Mouse (Mus musculus): ENCODE measurements around the gene Eln.

DNA sequence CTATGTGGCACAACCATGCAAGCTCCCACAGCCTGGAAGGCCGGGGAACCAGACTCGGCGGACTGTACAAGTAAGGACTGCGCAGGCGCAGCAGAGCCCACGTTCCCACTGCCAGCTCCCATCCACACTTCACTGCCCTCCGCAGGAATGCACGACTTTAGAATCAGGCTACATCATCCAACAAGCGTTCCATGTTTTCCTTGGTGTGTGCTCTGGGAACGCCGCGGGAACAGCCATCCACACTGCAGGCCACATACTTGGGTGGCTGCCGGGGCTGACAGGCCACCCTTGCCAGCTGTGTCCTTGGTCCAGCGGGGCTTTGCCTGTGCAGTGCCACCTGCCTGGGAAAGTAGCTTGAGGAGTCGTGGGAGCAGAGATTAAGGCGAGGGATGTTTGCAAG lies 18.3 kb upstream of the Eln start:
- no peak for TF ChIP-seq JUN (IDR thresholded peaks at IDR 0.05; ENCODE audit: insufficient read depth, low read depth, low read length)
- TF ChIP-seq CTCF (conservative IDR thresholded peaks at IDR 0.05 in 1 of 2, IDR thresholded peaks at IDR 0.05 in 1 of 2; ENCODE audit: low read depth in 2 of 2, low read length in 2 of 2): no peak

All from CH12.LX (cell line).